Mouse (Mus musculus) ES-E14 (cell line): Measurements from ENCODE around the gene Tnrc6c.

Source experiments
- HCFC1 ChIP-seq: IDR thresholded peaks from 2 replicates; pipeline ENCODE4 v1.6.1; 2012; ENCODE audit warnings: low read length, inconsistent platforms, borderline replicate concordance; ENCODE audit not compliant: insufficient read depth
- ZC3H11A ChIP-seq: IDR thresholded peaks from 2 replicates; pipeline ENCODE4 v1.6.1; 2012; ENCODE audit warnings: low read depth, mild to moderate bottlenecking, inconsistent platforms, low read length, borderline replicate concordance
- ZNF384 ChIP-seq: IDR thresholded peaks from 2 replicates; pipeline ENCODE4 v1.6.1; 2012; ENCODE audit warnings: low read depth, low read length, inconsistent platforms

DNA sequence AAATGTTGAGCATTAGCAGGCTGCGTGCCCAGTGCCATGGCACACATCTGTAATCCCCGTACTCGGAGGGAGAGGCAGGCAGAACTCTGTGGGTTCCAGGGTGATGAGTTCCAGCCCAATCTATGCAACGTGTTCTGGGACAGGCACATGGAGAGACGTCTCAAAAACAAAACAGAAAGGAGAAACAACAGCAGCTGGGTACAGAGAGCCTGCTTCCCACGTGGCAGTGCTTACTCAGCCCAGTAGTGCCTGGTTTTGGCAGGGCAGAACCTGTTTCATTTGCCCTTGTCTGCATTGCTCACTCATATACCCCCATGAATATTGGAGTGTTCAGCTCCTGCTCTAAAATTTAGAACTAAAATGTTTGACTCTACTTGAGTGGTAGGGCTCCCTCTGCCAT, 97.5 kb downstream of the Tnrc6c start:
- TF ChIP-seq ZNF384 (no peak), HCFC1 (no peak), ZC3H11A (no peak)
